Mouse (Mus musculus) R1 (cell line): ENCODE measurements at regions not wholly inside any gene's neighbourhood (a gene's known extent, or its start where the extent isn't known, plus 50 kb on each side); places are given as distances from the start of the nearest gene placed in this dataset.

Experiments used
- DNase-seq: peaks from one replicate; pipeline ENCODE4 v3.0.0-alpha.2; 2018; ENCODE audit warnings: low read depth, low spot score

- no peak for DNase-seq
Observed at GRCm38 (mm10) chr4:45587202-45587601, 54.9 kb upstream of the Shb start.

DNA sequence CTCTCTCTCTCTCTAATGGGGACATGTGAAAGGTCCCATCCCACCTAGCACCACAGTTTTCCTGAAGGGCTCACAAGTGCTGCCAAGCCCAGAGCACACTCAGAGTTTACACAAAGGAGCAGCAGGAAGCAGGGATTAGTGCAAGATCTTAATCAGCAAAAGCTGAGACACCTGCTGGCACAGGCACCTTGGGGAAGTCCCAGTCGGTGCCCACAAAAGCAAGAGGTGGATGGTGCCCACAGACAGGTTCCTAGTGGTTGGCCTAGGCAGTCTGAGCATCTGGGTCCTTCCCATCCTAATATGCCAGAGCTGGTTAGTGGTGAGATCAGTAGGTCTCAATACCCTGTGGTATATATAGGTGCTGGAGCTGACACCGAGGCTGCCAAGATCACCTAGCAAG, 54.0 kb upstream of the Shb start:
- no peak for DNase-seq

- DNase-seq: no peak
Observed at GRCm38 (mm10) chr4:45585188-45585820, 53.0 kb upstream of the Shb start.

- DNase-seq: no peak
Observed at GRCm38 (mm10) chr4:45583966-45584365, 51.7 kb upstream of the Shb start.

- no peak for DNase-seq
Observed at GRCm38 (mm10) chr4:45582496-45582895, 50.2 kb upstream of the Shb start.
